In the genomic region with DNA sequence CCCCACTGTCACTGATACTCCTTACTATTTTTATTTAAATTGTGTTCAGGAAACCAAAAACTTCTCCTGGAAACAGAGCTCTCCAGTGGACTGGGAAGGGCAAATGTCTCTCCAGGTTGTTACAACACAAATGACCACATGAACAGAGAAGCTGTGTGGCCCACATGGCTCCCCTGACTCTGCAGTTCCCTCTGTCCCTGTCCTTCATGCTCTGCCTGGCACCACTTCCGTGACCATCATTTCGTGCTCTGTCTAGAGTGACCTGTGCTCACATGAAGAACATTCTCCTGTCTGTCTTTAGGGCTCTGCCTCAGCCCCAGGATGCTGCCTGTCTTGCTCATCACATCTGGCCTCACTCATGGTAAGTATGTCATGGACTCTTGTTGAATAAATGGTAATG, we compare ENCODE assay signal across 22 mouse cellular contexts. TPM values are rescaled to one million over a fixed set of nuclear protein-coding genes. Genes with fewer than 3 reads are reported as not detected.
DNase-seq lines count a peak whose midpoint lies in the region; ATAC-seq and TF ChIP-seq lines count a peak whose summit lies in the region.
"Had no signal": no experiment of that assay in that cellular context is flagged by ENCODE, and none has a peak within 500 bp of the region (broad histone marks: within the 10 kb centered on the region; RNA-seq: fewer than 3 reads in every experiment).

No protein-coding gene starts in this region.

- H3K36me3 ChIP-seq in stomach, postnatal 0 days (ENCODE audit: control insufficient read depth, insufficient read depth, low read length): no peaks in the 10 kb centered on the region
- H3K36me3 ChIP-seq: embryonic facial prominence, embryonic 13.5 days; embryonic facial prominence, embryonic 15.5 days; forebrain, embryonic 12.5 days had no signal

- H3K9ac ChIP-seq in stomach, postnatal 0 days (ENCODE audit: low read length): no peak overlapping the region
- H3K9ac ChIP-seq: embryonic facial prominence, embryonic 13.5 days; embryonic facial prominence, embryonic 15.5 days; forebrain, embryonic 12.5 days; forebrain, postnatal 0 days had no signal

- H3K4me2 ChIP-seq in stomach, postnatal 0 days (replicated peaks; ENCODE audit: low read depth): no peak overlapping the region
- H3K4me2 ChIP-seq: embryonic facial prominence, embryonic 13.5 days; embryonic facial prominence, embryonic 15.5 days; forebrain, embryonic 12.5 days had no signal

- TF ChIP-seq CTCF in stomach, postnatal 0 days (IDR thresholded peaks at IDR 0.05; ENCODE audit: low read depth): no peak

- DNase-seq in heart, adult 11 months: peak; percentile 55
- no peak for DNase-seq in heart, postnatal 10 days
- DNase-seq in stomach, postnatal 0 days (ENCODE audit: low spot score): peak; percentile 8
- no peak for DNase-seq in thymus, postnatal 10 days (ENCODE audit: low spot score in 2 of 2)
- DNase-seq in cerebellum, adult 8-10 months: no peak
- DNase-seq: adrenal gland, adult 2 months; adrenal gland, postnatal 10 days; adrenal gland, postnatal 25 days; cerebellum, adult 11 months; cerebellum, adult 18-20 months; cerebellum, adult 9-10 months; cerebellum, postnatal 10 days; cerebellum, postnatal 25 days; embryo, embryonic 11 days; forebrain, postnatal 0 days had no signal

- no peak overlapping the region for H3K4me3 ChIP-seq in stomach, postnatal 0 days (ENCODE audit: low read depth, low read length)
- H3K4me3 ChIP-seq: embryonic facial prominence, embryonic 13.5 days; embryonic facial prominence, embryonic 15.5 days; erythroblast, embryonic 14.5 days; forebrain, embryonic 12.5 days had no signal

- TF ChIP-seq EP300 in stomach, postnatal 0 days (optimal IDR thresholded peaks at IDR 0.05): no peak

- no peak overlapping the region for H3K27ac ChIP-seq in stomach, postnatal 0 days (replicated peaks)
- H3K27ac ChIP-seq: embryonic facial prominence, embryonic 13.5 days; embryonic facial prominence, embryonic 15.5 days; forebrain, embryonic 12.5 days had no signal

- intact Hi-C loops in heart, postnatal 10 days (cut with DNase I): no loop called here

- no peaks in the 10 kb centered on the region for H3K4me1 ChIP-seq in stomach, postnatal 0 days (replicated peaks; ENCODE audit: control insufficient read depth, insufficient read depth)
- H3K4me1 ChIP-seq: embryonic facial prominence, embryonic 13.5 days; embryonic facial prominence, embryonic 15.5 days; forebrain, embryonic 12.5 days had no signal

- H3K27me3 ChIP-seq in stomach, postnatal 0 days (ENCODE audit: control insufficient read depth, insufficient read depth, low read length): no peaks in the 10 kb centered on the region
- H3K27me3 ChIP-seq: embryonic facial prominence, embryonic 13.5 days had no signal

- WGBS in stomach, postnatal 0 days: 68% methylated on average over 2 of the region's 2 CpGs

- no peaks in the 10 kb centered on the region for H3K9me3 ChIP-seq in stomach, postnatal 0 days (ENCODE audit: control insufficient read depth, low read length)
- H3K9me3 ChIP-seq: embryonic facial prominence, embryonic 13.5 days; embryonic facial prominence, embryonic 15.5 days; forebrain, embryonic 12.5 days had no signal

- ATAC-seq in common myeloid progenitor, adult 5-6 weeks (replicated peaks; ENCODE audit: low read depth, poor library complexity, severe bottlenecking): peak; percentile 15
- ATAC-seq in granulocyte monocyte progenitor cell, adult 5-6 weeks (replicated peaks; ENCODE audit: poor library complexity, severe bottlenecking): peak; percentile 52
- no peak for ATAC-seq in stomach, postnatal 0 days (ENCODE audit: low FRiP score, low TSS enrichment)
- ATAC-seq: forebrain, embryonic 14.5 days; forebrain, postnatal 0 days had no signal

RNA-seq across cellular contexts. Expression of gene Insig1, which starts 24.5 kb away (rescaled TPM):
- total RNA-seq in heart, postnatal 10 days (2021): 10 to 100 TPM; 20.5 to 23.2 TPM
- total RNA-seq in common myeloid progenitor, adult 5-6 weeks (2017): 37.7 and 38.2 TPM in 2 replicates
- 10.4 and 12.1 TPM in 2 replicates for total RNA-seq in granulocyte monocyte progenitor cell, adult 5-6 weeks (2014; fragmentation: Nextera tagmentation)
- 32.9 and 34.2 TPM in 2 replicates for total RNA-seq in granulocyte monocyte progenitor cell, adult 5-6 weeks (2017)
- 62.3 and 67.7 TPM in 2 replicates for polyA plus RNA-seq in stomach, postnatal 0 days (2015; fragmentation: Nextera tagmentation; extraction: Ambion mirVana)

Comparison
In these comparisons a context has a peak if more than half of its experiments do, and no peak if none do; other contexts are left out.
1. DNase-seq: peak in heart, adult 11 months (single experiment) and stomach, postnatal 0 days (single experiment); none in heart, postnatal 10 days (0 of 2), thymus, postnatal 10 days (0 of 2) and cerebellum, adult 8-10 months (single experiment).